Comparison of ENCODE assay signal across 11 mouse cellular contexts in the genomic region with DNA sequence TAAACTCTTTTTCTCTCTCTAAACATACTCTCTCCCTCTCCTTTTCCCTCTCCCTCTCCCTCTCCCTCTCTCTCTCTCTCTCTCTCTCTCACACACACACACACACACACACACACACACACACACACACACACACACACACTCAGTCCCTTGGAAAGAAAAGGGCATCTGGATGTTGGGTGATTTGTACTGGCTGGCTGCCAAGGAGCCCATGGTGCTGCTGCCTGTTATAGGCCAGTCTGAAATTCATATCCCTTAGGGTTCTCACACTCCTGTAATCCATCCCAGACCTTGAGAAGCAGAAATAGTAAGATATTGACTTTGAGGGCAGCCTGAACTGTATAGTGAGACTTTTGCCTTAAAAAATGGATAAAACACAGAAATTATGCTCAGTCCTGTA. TPM values are rescaled to one million over a fixed set of nuclear protein-coding genes. Genes with fewer than 3 reads are reported as not detected.
DNase-seq lines count a peak whose midpoint lies in the region; ATAC-seq lines count a peak whose summit lies in the region.
"Had no signal": no experiment of that assay in that cellular context is flagged by ENCODE, and none has a peak within 500 bp of the region (broad histone marks: within the 10 kb centered on the region; RNA-seq: fewer than 3 reads in every experiment).

No protein-coding gene starts in this region.

- peaks cover 17% of the 10 kb centered on the region for H3K4me1 ChIP-seq in heart, embryonic 13.5 days
- H3K4me1 ChIP-seq in heart, embryonic 11.5 days (ENCODE audit: control insufficient read depth, insufficient read depth, low read length): peaks cover 6% of the 10 kb centered on the region
- H3K4me1 ChIP-seq in midbrain, embryonic 12.5 days: peaks cover 6% of the 10 kb centered on the region
- peaks cover 31% of the 10 kb centered on the region for H3K4me1 ChIP-seq in midbrain, embryonic 13.5 days (replicated peaks)
- peaks cover 9% of the 10 kb centered on the region; the same call in 1 of the 2 replicates for H3K4me1 ChIP-seq in embryonic facial prominence, embryonic 14.5 days (ENCODE audit: control insufficient read depth, insufficient read depth, low read length)

- H3K9me3 ChIP-seq in heart, embryonic 13.5 days: no peaks in the 10 kb centered on the region
- H3K9me3 ChIP-seq in heart, embryonic 11.5 days (replicated peaks; ENCODE audit: control insufficient read depth, low read length): no peaks in the 10 kb centered on the region
- no peaks in the 10 kb centered on the region for H3K9me3 ChIP-seq in midbrain, embryonic 12.5 days
- H3K9me3 ChIP-seq in midbrain, embryonic 13.5 days: no peaks in the 10 kb centered on the region
- no peaks in the 10 kb centered on the region for H3K9me3 ChIP-seq in embryonic facial prominence, embryonic 14.5 days (ENCODE audit: control insufficient read depth, low read length)
- H3K9me3 ChIP-seq: G1E had no signal

- H3K9ac ChIP-seq in heart, embryonic 13.5 days: no peak overlapping the region
- no peak overlapping the region for H3K9ac ChIP-seq in heart, embryonic 11.5 days (ENCODE audit: low read depth, low read length)
- no peak overlapping the region for H3K9ac ChIP-seq in midbrain, embryonic 12.5 days (replicated peaks)
- no peak overlapping the region for H3K9ac ChIP-seq in midbrain, embryonic 13.5 days (replicated peaks)
- H3K9ac ChIP-seq in embryonic facial prominence, embryonic 14.5 days (ENCODE audit: low read depth, low read length): no peak overlapping the region
- H3K9ac ChIP-seq: liver, embryonic 14.5 days had no signal

- DNase-seq in adrenal gland, postnatal 10 days: peak; percentile 62
- peak; percentile 84 for DNase-seq in embryonic facial prominence, embryonic 14.5 days (ENCODE audit: low spot score)
- no peak for DNase-seq in cerebellum, adult 9-11 months

- no peak overlapping the region for H3K4me3 ChIP-seq in heart, embryonic 13.5 days
- no peak overlapping the region for H3K4me3 ChIP-seq in heart, embryonic 11.5 days (ENCODE audit: low read depth, low read length)
- no peak overlapping the region for H3K4me3 ChIP-seq in midbrain, embryonic 12.5 days
- no peak overlapping the region for H3K4me3 ChIP-seq in midbrain, embryonic 13.5 days (replicated peaks)
- no peak overlapping the region for H3K4me3 ChIP-seq in embryonic facial prominence, embryonic 14.5 days (ENCODE audit: low read depth, low read length)
- H3K4me3 ChIP-seq: layer of hippocampus, adult 2 months had no signal

- 0 out of 2 replicates have a peak, but pooled peaks have one; percentile 23 for ATAC-seq in heart, embryonic 13.5 days (ENCODE audit: extremely low read depth, insufficient number of reproducible peaks, low FRiP score, low TSS enrichment)
- ATAC-seq in heart, embryonic 11.5 days (replicated peaks; ENCODE audit: insufficient number of reproducible peaks, low FRiP score, low TSS enrichment): no peak
- no peak for ATAC-seq in midbrain, embryonic 12.5 days (ENCODE audit: low FRiP score, low read depth)
- ATAC-seq in midbrain, embryonic 13.5 days: no peak
- ATAC-seq in embryonic facial prominence, embryonic 14.5 days (ENCODE audit: low read depth): peak; percentile 50; the same call in 1 of the 2 replicates
- no peak for ATAC-seq in monocyte, adult 5-6 weeks (replicated peaks; ENCODE audit: insufficient number of reproducible peaks, low FRiP score, low TSS enrichment, poor library complexity, severe bottlenecking)

- H3K36me3 ChIP-seq in heart, embryonic 13.5 days: peaks cover 34% of the 10 kb centered on the region
- H3K36me3 ChIP-seq in heart, embryonic 11.5 days (ENCODE audit: control insufficient read depth, insufficient read depth, low read length): no peaks in the 10 kb centered on the region; the same call in 1 of the 2 replicates
- H3K36me3 ChIP-seq in midbrain, embryonic 12.5 days: no peaks in the 10 kb centered on the region
- H3K36me3 ChIP-seq in midbrain, embryonic 13.5 days: no peaks in the 10 kb centered on the region
- peaks cover 13% of the 10 kb centered on the region; the same call in 1 of the 2 replicates for H3K36me3 ChIP-seq in embryonic facial prominence, embryonic 14.5 days (ENCODE audit: control insufficient read depth, insufficient read depth, low read length)

- H3K27me3 ChIP-seq in heart, embryonic 13.5 days (replicated peaks): no peaks in the 10 kb centered on the region
- H3K27me3 ChIP-seq in heart, embryonic 11.5 days (ENCODE audit: control insufficient read depth, insufficient read depth, low read length): no peaks in the 10 kb centered on the region
- H3K27me3 ChIP-seq in midbrain, embryonic 12.5 days: no peaks in the 10 kb centered on the region
- H3K27me3 ChIP-seq in midbrain, embryonic 13.5 days: no peaks in the 10 kb centered on the region
- no peaks in the 10 kb centered on the region for H3K27me3 ChIP-seq in embryonic facial prominence, embryonic 14.5 days (replicated peaks; ENCODE audit: control insufficient read depth, insufficient read depth, low read length)

- H3K27ac ChIP-seq in heart, embryonic 13.5 days (replicated peaks): peak overlapping the region; percentile 54
- no peak overlapping the region for H3K27ac ChIP-seq in heart, embryonic 11.5 days (ENCODE audit: low read depth, low read length)
- peak overlapping the region; percentile 46; the same call in 1 of the 2 replicates for H3K27ac ChIP-seq in midbrain, embryonic 12.5 days (replicated peaks)
- H3K27ac ChIP-seq in midbrain, embryonic 13.5 days: no peak overlapping the region
- H3K27ac ChIP-seq in embryonic facial prominence, embryonic 14.5 days (replicated peaks; ENCODE audit: low read depth, low read length): no peak overlapping the region
- H3K27ac ChIP-seq: layer of hippocampus, adult 2 months; liver, embryonic 14.5 days had no signal

- no peak overlapping the region for H3K4me2 ChIP-seq in heart, embryonic 13.5 days
- no peak overlapping the region for H3K4me2 ChIP-seq in heart, embryonic 11.5 days
- no peak overlapping the region for H3K4me2 ChIP-seq in midbrain, embryonic 12.5 days (replicated peaks)
- no peak overlapping the region for H3K4me2 ChIP-seq in midbrain, embryonic 13.5 days (replicated peaks)
- H3K4me2 ChIP-seq in embryonic facial prominence, embryonic 14.5 days (ENCODE audit: low read depth, low read length): no peak overlapping the region

RNA-seq across cellular contexts. Expression of gene Ttc28, which starts 4.9 kb away (rescaled TPM):
- 5.7 and 7.6 TPM in 2 replicates for polyA plus RNA-seq in heart, embryonic 13.5 days (2015; fragmentation: Nextera tagmentation; extraction: Ambion mirVana)
- polyA plus RNA-seq in heart, embryonic 11.5 days (2014; fragmentation: Nextera tagmentation; extraction: Ambion mirVana): 8.1 and 9.4 TPM in 2 replicates
- polyA plus RNA-seq in midbrain, embryonic 12.5 days (2016; fragmentation: Nextera tagmentation; extraction: Ambion mirVana): 24.7 and 24.8 TPM in 2 replicates
- 19.3 and 21.3 TPM in 2 replicates for polyA plus RNA-seq in midbrain, embryonic 13.5 days (2015; fragmentation: Nextera tagmentation; extraction: Ambion mirVana)
- total RNA-seq in adrenal gland, postnatal 10 days (2021): 10 to 100 TPM; 25.0 to 29.1 TPM
- polyA plus RNA-seq in embryonic facial prominence, embryonic 14.5 days (2014; fragmentation: Nextera tagmentation; extraction: Ambion mirVana): 17.4 and 19.0 TPM in 2 replicates
- total RNA-seq in monocyte, adult 5-6 weeks (2017): 2.4 to 4.1 TPM (median 4.0 TPM) in 3 replicates

RNA-seq across cellular contexts. Expression of gene Chek2, which starts 34.9 kb away (rescaled TPM):
- polyA plus RNA-seq in heart, embryonic 13.5 days (2015; fragmentation: Nextera tagmentation; extraction: Ambion mirVana): 18.2 and 19.8 TPM in 2 replicates
- polyA plus RNA-seq in heart, embryonic 11.5 days (2014; fragmentation: Nextera tagmentation; extraction: Ambion mirVana): 20.9 and 27.1 TPM in 2 replicates
- polyA plus RNA-seq in midbrain, embryonic 12.5 days (2016; fragmentation: Nextera tagmentation; extraction: Ambion mirVana): 24.2 and 28.7 TPM in 2 replicates
- polyA plus RNA-seq in midbrain, embryonic 13.5 days (2015; fragmentation: Nextera tagmentation; extraction: Ambion mirVana): 12.5 and 13.8 TPM in 2 replicates
- 1 to 10 TPM; 6.8 to 7.8 TPM for total RNA-seq in adrenal gland, postnatal 10 days (2021)
- 14.1 and 14.6 TPM in 2 replicates for polyA plus RNA-seq in embryonic facial prominence, embryonic 14.5 days (2014; fragmentation: Nextera tagmentation; extraction: Ambion mirVana)
- total RNA-seq in monocyte, adult 5-6 weeks (2017): 4.7 to 12.7 TPM (median 11.3 TPM) in 3 replicates

RNA-seq across cellular contexts. Expression of gene Hscb, which starts 35.1 kb away (rescaled TPM):
- 28.3 and 29.7 TPM in 2 replicates for polyA plus RNA-seq in heart, embryonic 13.5 days (2015; fragmentation: Nextera tagmentation; extraction: Ambion mirVana)
- polyA plus RNA-seq in heart, embryonic 11.5 days (2014; fragmentation: Nextera tagmentation; extraction: Ambion mirVana): 30.2 and 32.6 TPM in 2 replicates
- polyA plus RNA-seq in midbrain, embryonic 12.5 days (2016; fragmentation: Nextera tagmentation; extraction: Ambion mirVana): 20.5 and 21.6 TPM in 2 replicates
- polyA plus RNA-seq in midbrain, embryonic 13.5 days (2015; fragmentation: Nextera tagmentation; extraction: Ambion mirVana): 10.8 and 11.1 TPM in 2 replicates
- total RNA-seq in adrenal gland, postnatal 10 days (2021): 10 to 100 TPM; 21.2 to 27.7 TPM
- polyA plus RNA-seq in embryonic facial prominence, embryonic 14.5 days (2014; fragmentation: Nextera tagmentation; extraction: Ambion mirVana): 19.6 TPM in 2 replicates
- 17.2 to 39.5 TPM (median 19.4 TPM) in 3 replicates for total RNA-seq in monocyte, adult 5-6 weeks (2017)

Comparison
In these comparisons a context has a peak if more than half of its experiments do, and no peak if none do; other contexts are left out.
1. ATAC-seq: peak in heart, embryonic 13.5 days (single experiment) and embryonic facial prominence, embryonic 14.5 days (single experiment); none in heart, embryonic 11.5 days (single experiment), midbrain, embryonic 12.5 days (single experiment), midbrain, embryonic 13.5 days (single experiment) and monocyte, adult 5-6 weeks (single experiment).
2. H3K27ac ChIP-seq: peak in heart, embryonic 13.5 days (single experiment) and midbrain, embryonic 12.5 days (single experiment); none in heart, embryonic 11.5 days (single experiment), midbrain, embryonic 13.5 days (single experiment) and embryonic facial prominence, embryonic 14.5 days (single experiment).